Mouse (Mus musculus) heart, postnatal 0 days (tissue): ENCODE measurements around the gene Unc5a. TPM values are rescaled to one million over a fixed set of nuclear protein-coding genes. Genes with fewer than 3 reads are reported as not detected.

Source experiments
- ATAC-seq: fragments of 200-750 bp; cut with Nextera tagmentation; 2 replicates; pipeline ENCODE4 v1.8.0; 2017; ENCODE audit warnings: low read depth, moderate number of reproducible peaks, moderate library complexity; ENCODE audit not compliant: insufficient read depth
- DNase-seq: peaks from one replicate; pipeline ENCODE4 v3.0.0-alpha.2; 2016; ENCODE audit warnings: low spot score
- H3K27ac ChIP-seq: fragments of 300-500 bp; sonication (generic); 2 replicates; pipeline ENCODE4 v1.5.1; 2014; ENCODE audit warnings: low read depth, mild to moderate bottlenecking
- H3K27me3 ChIP-seq: fragments of 300-500 bp; sonication (generic); 2 replicates; pipeline ENCODE4 v1.6.1; 2014; ENCODE audit warnings: low read length, mixed read lengths; ENCODE audit not compliant: control insufficient read depth, insufficient read depth
- H3K36me3 ChIP-seq: fragments of 300-500 bp; sonication (generic); replicated peaks from 2 replicates; pipeline ENCODE4 v1.6.1; 2014; ENCODE audit warnings: low read length, mixed read lengths; ENCODE audit not compliant: control insufficient read depth, insufficient read depth
- H3K4me1 ChIP-seq: fragments of 300-500 bp; sonication (generic); 2 replicates; pipeline ENCODE4 v1.6.1; 2014; ENCODE audit warnings: antibody characterized with exemption; ENCODE audit not compliant: control insufficient read depth, insufficient read depth
- H3K4me2 ChIP-seq: fragments of 300-500 bp; sonication (generic); 2 replicates; pipeline ENCODE4 v1.6.1; 2014; ENCODE audit warnings: low read depth, mild to moderate bottlenecking, low read length, moderate library complexity
- H3K4me3 ChIP-seq: fragments of 300-500 bp; sonication (generic); 2 replicates; pipeline ENCODE4 v1.5.1; 2014; ENCODE audit warnings: low read depth, low read length
- H3K9ac ChIP-seq: fragments of 300-500 bp; sonication (generic); replicated peaks from 2 replicates; pipeline ENCODE4 v1.6.1; 2014; ENCODE audit warnings: low read depth, low read length, mixed read lengths
- H3K9me3 ChIP-seq: fragments of 300-500 bp; sonication (generic); replicated peaks from 2 replicates; pipeline ENCODE4 v1.6.1; 2016; ENCODE audit warnings: low read length; ENCODE audit not compliant: control insufficient read depth
- CTCF ChIP-seq: IDR thresholded peaks from 2 replicates; pipeline ENCODE4 v1.5.1; 2016; ENCODE audit warnings: antibody characterized with exemption, control low read depth, low read depth
- EP300 ChIP-seq: IDR thresholded peaks from 2 replicates; pipeline ENCODE4 v1.6.1; 2016; ENCODE audit warnings: antibody characterized with exemption, low read depth
- WGBS: fragments of 180-500 bp; shearing (Covaris S2); extraction: QIAGEN DNeasy Blood & Tissue Kit; methylation state at CpG from one replicate; pipeline ENCODE4 v1.1.7; 2014; 5-methylcytosine and 5-hydroxymethylcytosine counted together
- polyA plus RNA-seq: library from polyadenylated mRNA; unstranded; fragments of >200 nt; fragmentation: Nextera tagmentation; extraction: Ambion mirVana; gene quantifications from 2 replicates; pipeline ENCODE4 v1.2.1, GENCODE M21; 2015
- total RNA-seq: library from RNA; depleted of rRNA; stranded (reverse); fragments of >200 nt; gene quantifications from 2 replicates; pipeline ENCODE4 v1.2.3, GENCODE M21; 2014; ENCODE audit warnings: low replicate concordance

Gene Unc5a
- total and polyA plus RNA-seq, 2 experiments from 2014 or later, result 0.70 to 5.5 TPM

DNA sequence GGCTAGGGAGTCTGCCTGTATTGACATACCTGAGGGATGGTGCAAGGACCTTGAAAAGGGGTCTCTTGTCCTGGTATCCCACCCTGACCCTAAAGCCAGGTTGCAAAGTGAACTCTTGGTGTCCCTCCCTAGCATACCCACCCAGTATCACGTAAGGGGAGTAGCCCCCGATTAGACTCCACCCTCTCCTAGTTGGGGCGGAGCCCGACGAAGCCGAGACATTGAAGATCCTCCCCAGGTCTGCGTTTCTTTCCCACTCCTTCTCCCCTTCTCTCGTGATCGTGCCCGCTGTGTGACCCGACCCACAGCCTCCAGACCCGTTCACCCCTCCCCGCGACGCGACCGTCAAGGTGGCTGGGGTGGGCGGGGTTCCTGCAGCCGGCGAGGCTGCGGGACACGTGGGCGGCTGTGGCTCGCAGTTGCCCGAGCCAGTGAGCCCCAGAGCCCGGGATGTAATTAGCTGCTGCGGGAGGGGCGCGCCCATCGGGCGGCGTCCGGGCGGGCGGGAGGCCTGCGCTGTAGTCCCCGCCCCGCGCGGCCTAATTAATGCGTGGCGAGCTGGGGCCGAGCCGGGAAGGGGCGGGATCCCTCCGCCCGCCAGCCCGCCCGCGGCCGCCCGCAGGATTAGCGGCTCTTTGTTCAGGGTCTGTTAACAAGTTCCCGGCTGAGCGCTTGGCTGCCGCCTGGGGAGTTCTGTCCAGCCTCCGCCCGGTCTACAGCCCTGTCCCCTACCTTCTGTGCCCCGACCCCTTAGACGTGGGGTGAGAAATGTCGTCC is 6.7 kb downstream of the Unc5a start:
- 1% methylated on average over 58 of the region's 61 CpGs for WGBS
- ATAC-seq (peak; percentile 51; the same call in 1 of the 2 replicates), DNase-seq (no peak)
- no peak for TF ChIP-seq EP300
- no peak for TF ChIP-seq CTCF
- peaks cover 6% of the 10 kb centered on the region; the same call in 1 of the 2 replicates for H3K4me1 ChIP-seq
- peaks cover 69% of the 10 kb centered on the region for H3K27me3 ChIP-seq
- no peak overlapping the region for H3K9ac ChIP-seq
- no peaks in the 10 kb centered on the region for H3K36me3 ChIP-seq
- H3K27ac ChIP-seq, result no peak overlapping the region
- peak overlapping the region; percentile 75 for H3K4me2 ChIP-seq
- H3K4me3 ChIP-seq, result peak overlapping the region; percentile 48
- no peaks in the 10 kb centered on the region for H3K9me3 ChIP-seq

DNA sequence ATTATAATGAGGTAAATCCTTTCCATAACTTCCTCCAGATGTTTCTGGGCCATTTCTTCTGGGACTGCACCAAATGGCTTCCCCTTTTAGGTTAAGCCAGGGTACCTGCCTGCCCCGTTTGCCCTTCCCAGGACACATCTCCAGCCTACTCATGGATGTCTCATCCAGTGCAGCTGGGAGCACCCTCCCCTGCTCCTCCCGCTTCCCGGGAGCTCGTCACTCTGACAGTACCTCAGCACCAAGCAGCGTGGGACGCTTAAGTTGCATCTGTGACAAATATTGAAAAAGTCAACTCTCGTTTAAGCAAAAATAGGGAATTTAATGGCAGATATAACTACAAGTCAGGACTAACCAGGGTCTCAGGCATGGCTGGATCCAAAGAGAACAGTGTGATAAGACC is 8.1 kb downstream of the Unc5a start:
- no peaks in the 10 kb centered on the region for H3K9me3 ChIP-seq
- ATAC-seq (no peak), DNase-seq (no peak)
- no peak overlapping the region for H3K4me3 ChIP-seq
- TF ChIP-seq EP300 (no peak), CTCF (no peak)
- H3K27ac ChIP-seq, result no peak overlapping the region
- peaks cover 6% of the 10 kb centered on the region; the same call in 1 of the 2 replicates for H3K4me1 ChIP-seq
- H3K9ac ChIP-seq, result no peak overlapping the region
- peaks cover 55% of the 10 kb centered on the region for H3K27me3 ChIP-seq
- WGBS, result 61% methylated on average over 7 of the region's 7 CpGs
- no peaks in the 10 kb centered on the region for H3K36me3 ChIP-seq
- no peak overlapping the region for H3K4me2 ChIP-seq

DNA sequence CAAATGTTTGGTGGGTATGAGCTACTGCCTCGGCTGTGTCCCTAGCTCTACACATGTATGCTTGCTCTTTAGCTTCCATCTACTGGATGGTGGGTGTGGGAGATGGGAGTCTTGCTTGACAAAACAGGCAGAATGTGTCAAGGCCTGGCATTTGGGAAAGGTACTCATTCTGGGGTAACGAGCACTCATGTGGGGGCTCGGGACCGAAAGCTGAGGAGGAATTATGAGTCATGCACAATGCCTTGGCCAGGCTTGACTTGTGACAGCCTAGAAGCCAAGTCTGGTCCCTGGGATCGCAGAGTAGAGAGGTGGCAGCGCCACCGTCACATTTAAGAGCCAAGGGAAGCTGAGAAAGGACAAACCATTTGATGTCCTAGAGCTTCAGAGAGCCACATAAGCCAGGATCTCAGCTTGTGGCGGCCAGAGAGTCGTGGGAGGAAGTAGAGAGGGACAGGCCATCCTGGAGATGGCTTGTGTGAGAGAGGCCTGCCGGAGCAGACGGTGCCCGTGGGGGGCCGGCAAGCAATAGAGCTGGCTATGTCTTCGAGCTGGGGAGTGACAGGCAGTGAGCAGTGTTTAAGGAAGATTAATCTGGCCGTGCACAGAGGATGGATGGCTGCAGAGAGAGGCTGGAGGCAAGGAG is 10.0 kb downstream of the Unc5a start:
- Histone ChIP-seq H3K9me3 (no peaks in the 10 kb centered on the region), H3K27me3 (peaks cover 39% of the 10 kb centered on the region), H3K4me1 (peaks cover 6% of the 10 kb centered on the region; the same call in 1 of the 2 replicates), H3K4me3 (no peak overlapping the region), H3K4me2 (no peak overlapping the region), H3K36me3 (no peaks in the 10 kb centered on the region), H3K9ac (no peak overlapping the region), H3K27ac (no peak overlapping the region)
- no peak for ATAC-seq
- no peak for DNase-seq
- WGBS, result 38% methylated on average over 15 of the region's 15 CpGs
- TF ChIP-seq EP300 (no peak), CTCF (no peak)

DNA sequence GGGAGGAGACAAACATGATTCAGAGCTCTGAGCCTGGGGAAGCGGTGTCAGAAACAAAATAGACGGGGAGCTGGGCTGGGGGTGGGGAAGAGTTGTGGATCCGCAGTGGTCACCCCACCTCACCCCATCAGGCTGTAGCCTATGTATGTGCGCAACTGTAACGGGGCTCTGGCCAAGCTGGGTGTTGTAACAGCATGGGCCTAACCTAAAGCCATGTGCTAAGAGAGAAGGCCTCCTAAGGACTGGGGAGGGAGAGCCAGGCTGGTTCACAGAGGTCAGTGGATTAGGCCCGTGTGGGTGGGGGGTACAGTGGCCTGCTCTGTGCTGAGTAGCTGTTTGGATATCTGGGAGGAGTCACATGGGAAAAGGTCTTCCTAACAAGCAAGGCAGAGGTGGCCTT is 10.6 kb downstream of the Unc5a start:
- peaks cover 6% of the 10 kb centered on the region; the same call in 1 of the 2 replicates for H3K4me1 ChIP-seq
- ATAC-seq, result no peak
- no peak overlapping the region for H3K9ac ChIP-seq
- H3K4me3 ChIP-seq, result no peak overlapping the region
- no peak overlapping the region for H3K27ac ChIP-seq
- H3K36me3 ChIP-seq, result no peaks in the 10 kb centered on the region
- H3K9me3 ChIP-seq, result no peaks in the 10 kb centered on the region
- no peak overlapping the region for H3K4me2 ChIP-seq
- TF ChIP-seq EP300, result no peak
- TF ChIP-seq CTCF, result no peak
- H3K27me3 ChIP-seq, result peaks cover 33% of the 10 kb centered on the region
- WGBS, result 56% methylated on average over 6 of the region's 6 CpGs
- DNase-seq, result no peak

DNA sequence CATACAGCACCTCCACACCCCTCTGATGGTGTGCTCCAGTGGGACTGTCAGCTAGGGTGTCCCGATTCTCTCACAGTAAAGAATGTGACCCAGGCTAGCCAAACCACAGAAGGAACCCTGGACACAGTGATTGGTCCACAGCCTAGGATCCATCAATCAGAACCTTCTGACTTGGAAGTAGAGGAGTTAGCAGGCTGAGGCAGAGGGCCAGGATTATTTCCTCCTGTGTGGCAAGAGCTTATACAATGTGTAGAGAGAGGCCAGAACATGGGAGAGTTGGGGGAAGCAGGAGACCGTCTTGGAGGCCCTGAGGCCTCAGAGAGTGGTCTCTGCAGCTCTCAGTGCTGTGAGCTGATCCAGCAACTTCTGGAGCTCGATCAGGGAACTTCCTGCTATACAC is 11.3 kb downstream of the Unc5a start:
- no peaks in the 10 kb centered on the region for H3K9me3 ChIP-seq
- no peak for TF ChIP-seq EP300
- TF ChIP-seq CTCF, result no peak
- H3K27ac ChIP-seq, result no peak overlapping the region
- H3K4me3 ChIP-seq, result no peak overlapping the region
- peaks cover 26% of the 10 kb centered on the region for H3K27me3 ChIP-seq
- DNase-seq (no peak), ATAC-seq (no peak)
- H3K9ac ChIP-seq, result no peak overlapping the region
- no peaks in the 10 kb centered on the region for H3K36me3 ChIP-seq
- 50% methylated on average over 3 of the region's 3 CpGs for WGBS
- no peak overlapping the region for H3K4me2 ChIP-seq
- H3K4me1 ChIP-seq, result peaks cover 6% of the 10 kb centered on the region; the same call in 1 of the 2 replicates
